Mouse (Mus musculus): Measurements from ENCODE around the gene Fgfr2.

Fgfr2 gene

DNA sequence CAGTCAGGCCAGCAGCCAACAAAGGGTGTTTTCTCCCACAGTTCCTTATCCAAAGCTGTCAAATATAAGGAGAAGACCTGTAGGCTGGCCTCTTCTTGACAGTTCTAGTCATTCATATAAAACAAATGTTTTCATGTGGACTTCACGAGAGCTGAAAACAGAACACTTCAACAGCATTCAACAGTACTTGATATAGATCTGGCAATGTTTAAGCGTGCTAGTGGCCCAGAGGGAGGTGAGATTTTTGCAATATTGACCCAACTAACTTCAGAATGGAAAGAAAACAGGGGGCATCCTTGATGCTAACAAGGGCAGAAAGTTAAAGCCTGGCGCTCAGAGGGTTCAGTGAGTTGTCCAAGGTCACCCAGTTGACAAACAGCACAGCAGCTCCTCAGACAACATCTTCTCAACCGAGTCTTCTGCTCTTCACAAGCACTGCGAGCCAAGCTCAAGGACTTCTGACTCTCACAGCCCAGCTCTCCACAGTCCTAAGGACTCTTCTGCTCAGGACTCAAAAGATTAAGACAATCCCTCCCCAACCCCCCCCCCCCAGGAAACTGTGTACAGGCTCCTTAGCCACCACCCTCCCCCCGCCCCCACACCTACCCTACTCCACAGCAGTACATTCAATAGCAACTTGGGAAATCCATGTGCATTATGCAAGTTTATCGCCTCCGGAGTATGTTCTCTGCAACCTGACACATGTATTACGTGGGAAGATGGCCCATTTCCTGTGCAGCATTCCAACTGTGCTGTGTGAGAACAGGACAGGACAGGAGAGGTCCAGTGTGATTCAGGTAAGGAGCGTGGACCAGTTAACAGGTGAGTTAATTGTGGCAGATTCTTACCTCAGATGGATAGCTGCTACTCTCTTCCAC lies 703.5 kb downstream of the Fgfr2 start:
- DNase-seq = no peak

GRCm38 (mm10) chr7:132416866-132417265 lies 706.3 kb downstream of the Fgfr2 start:
- DNase-seq = no peak

DNA sequence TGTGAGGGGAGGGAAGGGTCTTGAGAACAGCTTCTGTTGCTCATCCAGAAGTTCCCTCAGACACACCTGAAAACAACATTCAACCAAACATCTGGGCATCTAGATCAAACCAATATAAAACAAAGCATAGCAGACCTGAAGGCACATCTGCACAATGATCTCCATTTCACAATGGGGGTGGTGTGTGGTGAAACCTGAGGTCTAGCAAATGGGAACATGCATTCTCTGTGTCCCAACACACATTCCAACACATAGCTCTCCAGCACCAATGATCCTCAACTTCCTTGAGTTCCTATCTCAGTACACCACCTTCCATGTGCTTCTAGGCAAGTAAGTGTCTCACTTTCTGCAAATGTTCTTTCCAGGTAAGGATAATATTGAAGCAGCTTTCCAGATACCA lies 707.3 kb downstream of the Fgfr2 start:
- DNase-seq = no peak

DNA sequence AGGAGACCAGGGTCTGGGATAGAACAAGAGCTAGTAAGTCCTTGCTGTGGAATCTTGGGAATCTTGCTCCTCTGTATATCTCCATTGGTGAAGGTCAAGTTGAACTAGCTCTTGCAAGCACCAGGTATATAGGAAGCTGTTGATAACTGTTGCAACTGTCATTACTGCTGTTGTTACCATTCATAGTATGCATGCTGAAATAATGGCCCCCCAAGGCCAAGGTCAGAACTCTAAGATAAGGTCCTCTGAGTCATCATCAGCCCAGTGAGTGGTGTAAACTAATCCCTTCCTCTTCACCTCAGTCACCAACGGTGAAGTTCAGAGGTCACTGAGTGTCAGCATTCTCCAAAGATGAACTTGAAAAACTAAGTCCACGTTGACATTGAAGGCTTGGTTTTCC lies 710.6 kb downstream of the Fgfr2 start:
- DNase-seq = no peak

DNA sequence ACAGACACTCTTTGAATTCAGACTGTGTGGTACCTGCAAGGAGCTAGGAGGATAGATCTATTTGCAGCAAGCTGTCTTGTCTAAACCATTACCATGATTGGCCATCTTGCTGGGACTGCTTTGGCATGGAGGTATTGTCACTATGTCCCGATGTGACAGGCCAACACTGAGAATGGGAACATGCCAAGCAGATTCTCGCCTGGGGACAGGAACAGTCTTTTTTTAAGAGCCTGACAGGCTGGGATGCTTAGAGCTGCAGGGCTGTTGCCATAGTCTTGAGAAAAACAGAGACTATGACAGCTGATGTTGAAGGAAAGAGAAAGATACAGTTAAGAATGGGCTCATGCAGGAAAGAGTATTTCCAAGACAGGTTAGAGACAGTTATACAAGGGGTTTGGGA lies 711.4 kb downstream of the Fgfr2 start:
- DNase-seq = no peak

GRCm38 (mm10) chr7:132410958-132411357 lies 712.2 kb downstream of the Fgfr2 start:
- DNase-seq = no peak

DNA sequence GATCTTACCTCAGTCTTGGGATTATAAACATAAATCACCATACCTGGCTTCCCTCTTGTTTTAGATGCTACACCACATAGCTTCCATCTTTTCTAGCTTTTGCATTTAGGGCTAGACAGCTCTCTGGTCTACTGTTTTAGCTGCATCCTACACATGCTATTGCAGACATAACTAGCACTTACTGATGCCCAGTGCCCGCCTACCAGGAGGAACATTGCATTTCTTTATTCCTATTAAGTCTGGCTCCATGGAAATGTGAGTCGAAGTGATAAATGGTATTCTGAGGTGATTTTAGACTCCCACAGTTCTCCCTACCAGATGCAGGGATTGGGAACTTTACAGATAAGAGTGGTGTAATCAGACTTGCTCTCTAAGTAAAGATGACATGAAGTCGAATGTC lies 713.3 kb downstream of the Fgfr2 start:
- DNase-seq = no peak

DNA sequence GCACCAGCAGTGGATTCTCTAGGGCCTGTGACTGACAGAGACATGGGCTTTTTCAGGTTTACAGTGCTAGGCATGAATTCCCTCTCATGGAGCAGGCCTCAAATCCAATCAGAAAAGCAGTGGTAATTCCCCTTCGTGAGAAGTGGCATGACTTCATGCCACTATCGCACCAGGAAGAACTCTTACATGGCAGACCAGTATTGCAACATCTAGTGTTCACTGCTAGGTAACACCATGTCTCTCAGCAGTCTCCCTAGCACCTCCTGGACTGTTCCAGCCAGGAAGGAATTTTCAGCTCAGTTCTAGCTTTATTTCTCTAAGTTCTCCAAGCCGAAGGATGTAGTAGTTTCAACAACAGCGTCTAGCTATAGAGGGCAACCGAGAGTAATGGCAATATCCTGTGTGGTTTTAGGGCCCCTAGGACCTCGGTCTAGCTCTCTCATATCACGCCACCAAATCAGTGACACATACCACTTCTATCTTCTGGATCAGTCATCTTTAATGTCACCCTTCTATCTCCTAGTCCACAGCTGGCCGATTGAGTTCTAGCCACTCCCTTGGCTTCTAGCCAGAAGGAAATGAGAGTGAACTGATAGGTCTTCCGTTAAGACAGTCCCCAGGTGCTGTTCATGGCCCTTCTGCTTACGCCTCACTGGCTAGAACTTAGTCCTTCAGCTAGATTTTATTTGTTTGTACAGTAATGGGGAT lies 720.6 kb downstream of the Fgfr2 start:
- no peak for DNase-seq

- DNase-seq = no peak
These were observed 724.7 kb downstream of the Fgfr2 start for GRCm38 (mm10) chr7:132398487-132398886.

- no peak for DNase-seq
These were observed 726.4 kb downstream of the Fgfr2 start for GRCm38 (mm10) chr7:132396661-132397322.

DNA sequence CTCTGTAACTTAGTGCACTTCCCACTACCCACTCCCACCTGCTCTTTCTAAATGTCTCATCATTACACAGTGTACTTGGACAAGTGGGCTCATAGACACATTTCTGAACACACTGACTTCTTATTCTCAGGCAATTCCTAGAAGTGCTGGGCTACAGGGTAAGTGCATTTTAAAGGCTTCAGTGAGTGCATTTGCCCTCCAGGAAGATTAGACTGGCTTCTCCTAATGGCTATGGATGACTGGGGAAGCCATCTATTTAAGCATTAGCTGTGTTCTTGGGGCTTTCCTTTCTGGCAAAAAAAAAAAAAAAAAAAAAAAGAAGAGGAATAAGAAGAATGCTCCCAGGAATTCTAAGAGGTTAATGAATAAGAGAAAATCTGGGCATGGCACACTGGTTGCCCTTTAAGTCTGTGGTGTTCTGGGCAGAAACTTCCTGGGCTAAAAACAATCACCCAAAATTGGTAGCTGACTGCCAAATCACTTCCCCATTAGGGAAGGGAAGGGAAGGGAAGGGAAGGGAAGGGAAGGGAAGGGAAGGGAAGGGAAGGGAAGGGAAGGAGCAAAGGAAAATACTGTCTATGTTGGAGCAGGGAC lies 729.5 kb downstream of the Fgfr2 start:
- DNase-seq = no peak

DNA sequence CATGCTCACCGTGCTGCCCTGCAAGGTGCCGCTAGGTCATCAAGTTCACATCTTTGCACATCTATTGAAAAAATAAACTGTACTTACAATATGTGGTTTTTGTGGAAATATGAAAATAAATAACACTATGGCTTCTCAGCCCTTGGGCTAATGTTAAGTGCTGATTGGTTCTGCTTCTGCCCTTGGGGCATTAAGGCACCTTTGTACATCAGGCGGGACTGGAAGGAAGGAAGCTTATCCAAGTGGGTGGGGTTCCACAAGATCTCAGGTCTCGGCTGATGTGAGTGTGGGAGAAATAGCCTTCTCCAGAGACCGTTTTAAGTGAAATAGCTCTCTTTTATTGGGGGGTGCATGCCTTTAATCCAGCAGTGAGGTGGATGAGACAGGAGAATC lies 730.1 kb downstream of the Fgfr2 start:
- DNase-seq = no peak

DNA sequence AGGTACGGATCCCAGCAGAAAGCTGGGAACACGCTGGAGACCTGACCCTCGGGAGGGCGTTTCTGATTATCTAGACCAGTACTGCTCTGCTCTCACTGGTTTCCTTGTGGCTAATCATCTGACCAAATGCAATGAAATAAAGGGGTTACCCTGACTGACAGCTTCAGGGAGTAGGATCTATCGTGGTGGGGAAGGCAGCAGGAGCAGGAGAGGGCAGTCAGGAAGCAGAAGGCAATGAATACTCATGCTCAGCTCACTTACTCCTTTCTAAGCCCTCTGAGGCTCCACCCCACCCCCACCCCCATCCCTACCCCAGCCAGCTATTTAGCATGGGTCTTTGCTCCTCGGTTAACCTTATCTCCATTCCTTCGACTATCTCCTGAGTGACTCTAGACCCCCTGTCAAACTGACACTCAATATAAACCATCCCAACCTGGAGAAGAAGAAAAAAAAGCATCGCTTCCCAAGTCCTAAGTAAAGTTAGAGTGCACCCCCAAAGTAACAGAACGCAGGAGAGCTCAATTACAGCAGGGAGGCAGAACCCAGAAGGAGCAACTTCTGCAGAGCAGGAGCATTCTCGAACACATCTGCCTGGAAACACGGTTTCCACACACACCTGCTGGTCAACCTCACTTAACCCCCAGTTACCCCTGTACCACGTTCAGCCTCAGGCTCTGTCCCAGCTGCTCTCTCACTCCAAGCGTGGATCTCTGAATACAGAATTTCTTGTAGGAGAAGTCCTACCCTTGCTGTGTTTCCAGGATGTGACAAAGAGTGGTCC lies 730.7 kb downstream of the Fgfr2 start:
- DNase-seq = no peak

GRCm38 (mm10) chr7:132389473-132389872 lies 733.7 kb downstream of the Fgfr2 start:
- DNase-seq = no peak

- DNase-seq = no peak
These were observed 735.6 kb downstream of the Fgfr2 start for GRCm38 (mm10) chr7:132387507-132387906.

GRCm38 (mm10) chr7:132386316-132386715 lies 736.8 kb downstream of the Fgfr2 start:
- no peak for DNase-seq

GRCm38 (mm10) chr7:132385456-132386130 lies 737.6 kb downstream of the Fgfr2 start:
- peak; percentile 38 for DNase-seq

DNA sequence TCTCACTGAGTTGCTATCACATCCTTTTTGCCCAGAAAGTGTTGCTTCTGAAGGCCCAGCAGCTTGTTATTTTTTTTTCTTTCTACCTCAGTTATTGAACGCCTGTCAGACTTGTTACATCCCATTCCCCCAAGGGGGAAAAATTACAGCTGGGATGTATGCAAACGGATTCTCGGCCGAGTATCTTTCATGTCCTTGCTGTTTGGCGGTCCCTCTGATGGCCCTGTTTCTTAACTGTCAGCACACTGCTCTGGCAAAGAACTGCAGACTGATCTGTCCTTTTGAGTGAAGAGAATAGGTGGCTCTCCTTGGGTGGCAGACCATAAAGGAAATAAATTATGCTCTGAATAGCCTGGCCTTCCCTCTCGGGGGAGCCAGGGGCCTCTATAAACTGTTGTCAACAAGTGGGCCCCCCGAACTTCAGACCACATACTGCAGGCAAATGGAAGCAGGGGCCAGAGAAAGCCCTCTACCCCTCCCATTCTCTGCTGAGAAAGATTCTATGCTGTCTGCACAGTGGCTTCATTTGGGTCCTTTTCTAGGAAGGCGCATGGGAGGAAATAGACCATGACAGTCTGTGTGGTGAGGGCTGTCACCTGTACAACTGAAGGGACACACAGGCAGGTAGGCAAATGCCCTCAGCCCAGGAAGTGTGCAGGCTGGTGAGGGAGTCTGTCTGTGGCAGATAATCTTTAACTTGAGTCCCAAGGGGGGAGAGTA lies 738.3 kb downstream of the Fgfr2 start:
- no peak for DNase-seq

DNA sequence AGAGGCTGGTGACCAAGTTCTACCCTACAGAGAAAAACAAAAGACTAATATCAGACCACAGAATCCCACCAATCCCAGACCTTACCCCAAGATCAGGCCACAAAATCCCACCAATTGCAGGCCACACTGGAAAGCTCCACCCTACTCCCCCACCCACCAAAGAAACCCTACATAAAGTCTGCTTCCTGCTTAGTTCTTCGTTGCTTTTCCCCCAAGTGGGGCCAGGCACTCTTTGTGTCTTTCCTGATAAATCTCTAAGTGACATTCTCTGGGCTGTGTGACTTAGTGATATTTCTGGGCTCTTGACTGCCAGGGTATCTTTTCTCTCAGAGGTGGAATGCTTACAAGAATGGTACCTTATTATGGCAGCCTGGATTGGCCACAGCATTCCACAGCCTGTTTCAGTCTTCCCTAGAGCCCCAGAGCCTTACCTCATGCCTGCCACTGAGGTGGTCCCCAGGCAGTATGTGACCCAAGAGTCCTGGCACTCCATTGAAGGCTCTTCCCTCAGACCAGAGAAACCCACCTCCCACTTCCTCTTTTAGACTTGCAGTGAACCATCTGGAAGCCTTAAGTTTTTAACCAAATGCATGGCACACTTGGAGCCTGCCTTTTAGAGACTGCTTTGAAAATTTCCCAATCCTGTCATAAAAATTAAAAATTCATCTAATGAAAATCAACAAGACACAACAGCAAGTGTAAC lies 742.4 kb downstream of the Fgfr2 start:
- DNase-seq = no peak

- peak; percentile 75 for DNase-seq
These were observed 745.2 kb downstream of the Fgfr2 start for GRCm38 (mm10) chr7:132377913-132378312.

Data from layer of hippocampus, adult 9-11 months (tissue).